Mouse (Mus musculus): ENCODE results near the gene Gm20388. TPM values are rescaled to one million over a fixed set of nuclear protein-coding genes. Genes with fewer than 3 reads are reported as not detected.

The Gm20388 gene
- polyA plus RNA-seq, 1 experiment from 2014 or later = 5.5 TPM

GRCm38 (mm10) chr8:120881634-120882033, 971.0 kb downstream of the Gm20388 start:
- Histone ChIP-seq H3K27ac (0 out of 2 replicates have a peak overlapping the region, but pooled peaks have one; percentile 3), H3K9me3 (no peaks in the 10 kb centered on the region), H3K4me2 (peak overlapping the region; percentile 35), H3K36me3 (no peaks in the 10 kb centered on the region), H3K4me3 (peak overlapping the region; percentile 0; the same call in 1 of the 2 replicates), H3K27me3 (peaks cover 76% of the 10 kb centered on the region), H3K4me1 (no peaks in the 10 kb centered on the region), H3K9ac (no peak overlapping the region)
- no peak for ATAC-seq (ENCODE audit: borderline replicate concordance, extremely low read depth, low FRiP score, low TSS enrichment)
- WGBS = 56% methylated on average over 10 of the region's 10 CpGs

- peak overlapping the region; percentile 11; the same call in 1 of the 2 replicates for H3K4me3 ChIP-seq
- 0 out of 2 replicates have a peak overlapping the region, but pooled peaks have one; percentile 31 for H3K9ac ChIP-seq
- WGBS = 37% methylated on average over 13 of the region's 13 CpGs
- H3K27me3 ChIP-seq = peaks cover 86% of the 10 kb centered on the region
- ATAC-seq (ENCODE audit: borderline replicate concordance, extremely low read depth, low FRiP score, low TSS enrichment) = no peak
- no peaks in the 10 kb centered on the region for H3K36me3 ChIP-seq
- H3K4me2 ChIP-seq = peak overlapping the region; percentile 35
- H3K27ac ChIP-seq = peak overlapping the region; percentile 54; the same call in 1 of the 2 replicates
- H3K9me3 ChIP-seq = no peaks in the 10 kb centered on the region
- H3K4me1 ChIP-seq = peaks cover 5% of the 10 kb centered on the region; the same call in 1 of the 2 replicates
Measured at GRCm38 (mm10) chr8:120882657-120883056, 972.0 kb downstream of the Gm20388 start.

- 19% methylated on average over 25 of the region's 25 CpGs for WGBS
- H3K27ac ChIP-seq = 0 out of 2 replicates have a peak overlapping the region, but pooled peaks have one; percentile 11
- H3K4me2 ChIP-seq = peak overlapping the region; percentile 40
- no peak for ATAC-seq (ENCODE audit: borderline replicate concordance, extremely low read depth, low FRiP score, low TSS enrichment)
- peaks cover 88% of the 10 kb centered on the region for H3K27me3 ChIP-seq
- 0 out of 2 replicates have a peak overlapping the region, but pooled peaks have one; percentile 3 for H3K9ac ChIP-seq
- H3K4me3 ChIP-seq = peak overlapping the region; percentile 14; the same call in 1 of the 2 replicates
- H3K9me3 ChIP-seq = no peaks in the 10 kb centered on the region
- H3K4me1 ChIP-seq = peaks cover 11% of the 10 kb centered on the region
- H3K36me3 ChIP-seq = no peaks in the 10 kb centered on the region
Measured at GRCm38 (mm10) chr8:120883369-120883768, 972.7 kb downstream of the Gm20388 start.

GRCm38 (mm10) chr8:120883853-120884252, 973.2 kb downstream of the Gm20388 start:
- Histone ChIP-seq H3K9ac (0 out of 2 replicates have a peak overlapping the region, but pooled peaks have one; percentile 5), H3K4me1 (peaks cover 12% of the 10 kb centered on the region), H3K36me3 (no peaks in the 10 kb centered on the region), H3K27me3 (peaks cover 88% of the 10 kb centered on the region), H3K4me2 (peak overlapping the region; percentile 40), H3K4me3 (no peak overlapping the region), H3K27ac (no peak overlapping the region), H3K9me3 (no peaks in the 10 kb centered on the region)
- no peak for ATAC-seq (ENCODE audit: borderline replicate concordance, extremely low read depth, low FRiP score, low TSS enrichment)
- WGBS = 20% methylated on average over 15 of the region's 15 CpGs

- Histone ChIP-seq H3K9ac (no peak overlapping the region; the same call in 1 of the 2 replicates), H3K9me3 (no peaks in the 10 kb centered on the region), H3K4me3 (no peak overlapping the region), H3K27me3 (peaks cover 90% of the 10 kb centered on the region), H3K4me2 (peak overlapping the region; percentile 40), H3K27ac (0 out of 2 replicates have a peak overlapping the region, but pooled peaks have one; percentile 8), H3K36me3 (no peaks in the 10 kb centered on the region), H3K4me1 (peaks cover 12% of the 10 kb centered on the region)
- WGBS = 29% methylated on average over 13 of the region's 13 CpGs
- no peak for ATAC-seq (ENCODE audit: borderline replicate concordance, extremely low read depth, low FRiP score, low TSS enrichment)
Measured at GRCm38 (mm10) chr8:120884881-120885280, 974.2 kb downstream of the Gm20388 start.

- Histone ChIP-seq H3K9me3 (no peaks in the 10 kb centered on the region), H3K36me3 (no peaks in the 10 kb centered on the region), H3K9ac (0 out of 2 replicates have a peak overlapping the region, but pooled peaks have one; percentile 1), H3K27me3 (peaks cover 85% of the 10 kb centered on the region), H3K4me2 (peak overlapping the region; percentile 37), H3K4me1 (peaks cover 17% of the 10 kb centered on the region), H3K27ac (no peak overlapping the region), H3K4me3 (no peak overlapping the region)
- WGBS = 6% methylated on average over 10 of the region's 10 CpGs
- no peak for ATAC-seq (ENCODE audit: borderline replicate concordance, extremely low read depth, low FRiP score, low TSS enrichment)
Measured at GRCm38 (mm10) chr8:120887254-120887653, 976.6 kb downstream of the Gm20388 start.

- Histone ChIP-seq H3K27ac (no peak overlapping the region), H3K36me3 (no peaks in the 10 kb centered on the region), H3K9me3 (no peaks in the 10 kb centered on the region), H3K9ac (no peak overlapping the region), H3K4me2 (peak overlapping the region; percentile 37; the same call in 1 of the 2 replicates), H3K4me1 (peaks cover 18% of the 10 kb centered on the region), H3K27me3 (peaks cover 86% of the 10 kb centered on the region), H3K4me3 (no peak overlapping the region)
- no peak for ATAC-seq (ENCODE audit: borderline replicate concordance, extremely low read depth, low FRiP score, low TSS enrichment)
- 30% methylated on average over 5 of the region's 5 CpGs for WGBS
Measured at GRCm38 (mm10) chr8:120888005-120888404, 977.4 kb downstream of the Gm20388 start.

- peaks cover 25% of the 10 kb centered on the region for H3K4me1 ChIP-seq
- H3K27ac ChIP-seq = no peak overlapping the region
- H3K4me3 ChIP-seq = no peak overlapping the region
- no peak for ATAC-seq (ENCODE audit: borderline replicate concordance, extremely low read depth, low FRiP score, low TSS enrichment)
- no peak overlapping the region for H3K4me2 ChIP-seq
- no peaks in the 10 kb centered on the region for H3K36me3 ChIP-seq
- 76% methylated on average over 4 of the region's 4 CpGs for WGBS
- peaks cover 86% of the 10 kb centered on the region for H3K27me3 ChIP-seq
- H3K9me3 ChIP-seq = no peaks in the 10 kb centered on the region
- H3K9ac ChIP-seq = no peak overlapping the region
Measured at GRCm38 (mm10) chr8:120889189-120889588, 978.5 kb downstream of the Gm20388 start.

- no peak overlapping the region; the same call in 1 of the 2 replicates for H3K9ac ChIP-seq
- H3K4me3 ChIP-seq = no peak overlapping the region
- ATAC-seq (ENCODE audit: borderline replicate concordance, extremely low read depth, low FRiP score, low TSS enrichment) = no peak
- H3K27me3 ChIP-seq = peaks cover 86% of the 10 kb centered on the region
- H3K9me3 ChIP-seq = no peaks in the 10 kb centered on the region
- no peak overlapping the region for H3K27ac ChIP-seq
- WGBS = 18% methylated on average over 11 of the region's 11 CpGs
- peaks cover 34% of the 10 kb centered on the region for H3K4me1 ChIP-seq
- H3K4me2 ChIP-seq = no peak overlapping the region
- H3K36me3 ChIP-seq = no peaks in the 10 kb centered on the region
Measured at GRCm38 (mm10) chr8:120890068-120890467, 979.4 kb downstream of the Gm20388 start.

- no peaks in the 10 kb centered on the region for H3K9me3 ChIP-seq
- H3K27me3 ChIP-seq = peaks cover 52% of the 10 kb centered on the region
- H3K27ac ChIP-seq = peak overlapping the region; percentile 46; the same call in 1 of the 2 replicates
- H3K4me2 ChIP-seq = peak overlapping the region; percentile 43; the same call in 1 of the 2 replicates
- ATAC-seq (ENCODE audit: borderline replicate concordance, extremely low read depth, low FRiP score, low TSS enrichment) = no peak
- H3K9ac ChIP-seq = no peak overlapping the region
- no peak overlapping the region for H3K4me3 ChIP-seq
- no peaks in the 10 kb centered on the region for H3K36me3 ChIP-seq
- 6% methylated on average over 4 of the region's 4 CpGs for WGBS
- peaks cover 56% of the 10 kb centered on the region for H3K4me1 ChIP-seq
Measured at GRCm38 (mm10) chr8:120895009-120895408, 984.4 kb downstream of the Gm20388 start.

GRCm38 (mm10) chr8:120895600-120895999, 985.0 kb downstream of the Gm20388 start:
- 4% methylated on average over 13 of the region's 13 CpGs for WGBS
- ATAC-seq (ENCODE audit: borderline replicate concordance, extremely low read depth, low FRiP score, low TSS enrichment) = no peak
- no peak overlapping the region for H3K4me3 ChIP-seq

GRCm38 (mm10) chr8:120896203-120896602, 985.6 kb downstream of the Gm20388 start:
- Histone ChIP-seq H3K4me2 (peak overlapping the region; percentile 43), H3K9ac (no peak overlapping the region), H3K4me1 (peaks cover 52% of the 10 kb centered on the region), H3K27ac (peak overlapping the region; percentile 46), H3K36me3 (no peaks in the 10 kb centered on the region), H3K9me3 (no peaks in the 10 kb centered on the region), H3K27me3 (peaks cover 49% of the 10 kb centered on the region), H3K4me3 (no peak overlapping the region)
- 31% methylated on average over 13 of the region's 13 CpGs for WGBS
- ATAC-seq (ENCODE audit: borderline replicate concordance, extremely low read depth, low FRiP score, low TSS enrichment) = no peak

More at GRCm38 (mm10) chr8:120895600-120895999, 985.0 kb downstream of the Gm20388 start:
- Histone ChIP-seq H3K9me3 (no peaks in the 10 kb centered on the region), H3K4me2 (peak overlapping the region; percentile 43), H3K27ac (peak overlapping the region; percentile 46), H3K36me3 (no peaks in the 10 kb centered on the region), H3K27me3 (peaks cover 50% of the 10 kb centered on the region), H3K9ac (no peak overlapping the region), H3K4me1 (peaks cover 52% of the 10 kb centered on the region)

Measured in lung, embryonic 15.5 days (tissue).